Mouse (Mus musculus): ENCODE results near the gene Brd3os. TPM values are rescaled to one million over a fixed set of nuclear protein-coding genes. Genes with fewer than 3 reads are reported as not detected.

The Brd3os gene
- polyA plus RNA-seq, 1 experiment from 2014 or later: 12.9 TPM

DNA sequence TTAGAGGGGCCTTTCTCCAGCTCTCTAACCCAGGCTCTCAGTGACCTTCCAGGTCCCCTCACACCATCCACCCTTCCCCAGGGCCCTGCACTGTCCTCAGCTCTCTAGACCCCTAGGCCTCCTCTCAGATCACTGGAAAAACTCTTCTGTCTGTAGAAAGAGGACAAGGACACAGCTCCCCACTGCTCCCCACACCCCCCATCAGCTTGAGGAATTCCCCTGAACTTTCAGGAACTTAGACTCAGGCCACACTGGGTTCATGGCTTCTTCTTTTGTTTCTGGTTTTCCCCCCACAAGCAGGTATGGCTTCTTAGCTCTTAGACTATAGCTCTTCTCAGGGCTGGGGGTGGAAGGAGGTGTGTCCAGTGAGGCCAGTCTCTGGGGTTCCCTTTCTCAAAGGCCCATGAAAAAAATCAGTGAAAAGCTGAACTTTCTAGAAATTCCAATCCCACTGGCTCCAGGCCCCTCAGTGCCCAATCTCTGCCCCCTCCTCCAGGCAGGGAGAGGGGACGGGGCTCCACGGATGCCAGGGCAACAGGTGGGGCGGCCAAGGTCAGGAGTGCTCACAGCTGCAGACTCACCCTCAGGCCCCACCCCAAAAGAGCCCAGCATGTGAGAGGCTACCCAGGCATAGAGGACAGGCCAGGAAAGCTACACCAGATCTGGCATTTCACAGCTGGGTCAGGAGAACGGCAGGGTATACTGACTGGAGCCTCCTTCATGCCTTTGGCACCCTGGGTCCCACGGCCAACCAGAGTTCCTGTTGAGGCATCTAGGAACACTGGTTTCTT is 36.8 kb upstream of the Brd3os start:
- no peak overlapping the region for H3K4me2 ChIP-seq (ENCODE audit: low read depth, low read length)
- H3K4me1 ChIP-seq (ENCODE audit: control insufficient read depth, insufficient read depth, low read length): peaks cover 4% of the 10 kb centered on the region; the same call in 1 of the 2 replicates
- H3K4me3 ChIP-seq (ENCODE audit: low read depth, low read length): no peak overlapping the region
- H3K9me3 ChIP-seq (replicated peaks; ENCODE audit: control insufficient read depth, low read length): no peaks in the 10 kb centered on the region
- H3K27me3 ChIP-seq (ENCODE audit: control insufficient read depth, insufficient read depth, low read length): no peaks in the 10 kb centered on the region
- H3K27ac ChIP-seq (replicated peaks; ENCODE audit: low read depth, low read length): no peak overlapping the region
- WGBS: 52% methylated on average over 5 of the region's 5 CpGs
- DNase-seq (ENCODE audit: low spot score): no peak
- no peak overlapping the region for H3K9ac ChIP-seq (replicated peaks; ENCODE audit: low read length)
- no peak for ATAC-seq (replicated peaks; ENCODE audit: insufficient number of reproducible peaks, low FRiP score, low TSS enrichment, low read depth)
- no peaks in the 10 kb centered on the region; the same call in 1 of the 2 replicates for H3K36me3 ChIP-seq (replicated peaks; ENCODE audit: control insufficient read depth, insufficient read depth, low read depth, low read length)

- Histone ChIP-seq H3K36me3 (replicated peaks; ENCODE audit: control insufficient read depth, insufficient read depth, low read depth, low read length) (no peaks in the 10 kb centered on the region; the same call in 1 of the 2 replicates), H3K9me3 (replicated peaks; ENCODE audit: control insufficient read depth, low read length) (no peaks in the 10 kb centered on the region), H3K27me3 (ENCODE audit: control insufficient read depth, insufficient read depth, low read length) (no peaks in the 10 kb centered on the region), H3K27ac (replicated peaks; ENCODE audit: low read depth, low read length) (no peak overlapping the region), H3K4me3 (ENCODE audit: low read depth, low read length) (no peak overlapping the region), H3K4me1 (ENCODE audit: control insufficient read depth, insufficient read depth, low read length) (peaks cover 6% of the 10 kb centered on the region; the same call in 1 of the 2 replicates), H3K4me2 (ENCODE audit: low read depth, low read length) (no peak overlapping the region), H3K9ac (replicated peaks; ENCODE audit: low read length) (no peak overlapping the region)
- DNase-seq (ENCODE audit: low spot score) (no peak), ATAC-seq (replicated peaks; ENCODE audit: insufficient number of reproducible peaks, low FRiP score, low TSS enrichment, low read depth) (no peak)
- 85% methylated on average over 5 of the region's 5 CpGs for WGBS
Observed at GRCm38 (mm10) chr2:27406928-27407327, 35.2 kb upstream of the Brd3os start.

DNA sequence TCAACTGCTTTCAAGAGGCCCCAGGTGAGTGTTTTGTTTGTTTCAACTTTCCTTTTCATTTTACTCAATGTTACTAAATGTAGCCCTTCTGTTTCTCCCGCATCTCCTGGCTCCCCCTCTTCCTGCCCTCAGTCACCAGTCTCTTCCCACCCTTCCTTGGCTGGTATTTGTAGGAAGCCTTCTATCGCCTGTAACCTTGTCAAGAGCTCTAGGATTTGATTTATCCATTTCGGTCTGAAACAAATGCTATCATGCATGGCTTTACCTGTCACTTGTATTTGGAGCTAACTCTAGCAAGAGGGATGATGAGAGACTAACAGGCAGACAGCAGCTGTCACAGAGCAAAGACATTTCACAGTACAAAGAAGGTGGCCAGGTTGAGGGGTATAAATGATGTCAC is 33.9 kb upstream of the Brd3os start:
- no peak overlapping the region for H3K9ac ChIP-seq (replicated peaks; ENCODE audit: low read length)
- H3K36me3 ChIP-seq (replicated peaks; ENCODE audit: control insufficient read depth, insufficient read depth, low read depth, low read length): no peaks in the 10 kb centered on the region; the same call in 1 of the 2 replicates
- no peak overlapping the region for H3K4me2 ChIP-seq (ENCODE audit: low read depth, low read length)
- H3K4me3 ChIP-seq (ENCODE audit: low read depth, low read length): no peak overlapping the region
- H3K27me3 ChIP-seq (ENCODE audit: control insufficient read depth, insufficient read depth, low read length): no peaks in the 10 kb centered on the region
- 66% methylated on average over 3 of the region's 3 CpGs for WGBS
- no peak for DNase-seq (ENCODE audit: low spot score)
- H3K9me3 ChIP-seq (replicated peaks; ENCODE audit: control insufficient read depth, low read length): no peaks in the 10 kb centered on the region
- no peak overlapping the region for H3K27ac ChIP-seq (replicated peaks; ENCODE audit: low read depth, low read length)
- no peak for ATAC-seq (replicated peaks; ENCODE audit: insufficient number of reproducible peaks, low FRiP score, low TSS enrichment, low read depth)
- peaks cover 13% of the 10 kb centered on the region for H3K4me1 ChIP-seq (ENCODE audit: control insufficient read depth, insufficient read depth, low read length)

- H3K27me3 ChIP-seq (ENCODE audit: control insufficient read depth, insufficient read depth, low read length): no peaks in the 10 kb centered on the region
- ATAC-seq (replicated peaks; ENCODE audit: insufficient number of reproducible peaks, low FRiP score, low TSS enrichment, low read depth) (no peak), DNase-seq (ENCODE audit: low spot score) (no peak)
- no peaks in the 10 kb centered on the region for H3K9me3 ChIP-seq (replicated peaks; ENCODE audit: control insufficient read depth, low read length)
- no peak overlapping the region for H3K4me3 ChIP-seq (ENCODE audit: low read depth, low read length)
- no peak overlapping the region for H3K4me2 ChIP-seq (ENCODE audit: low read depth, low read length)
- peak overlapping the region; percentile 70; the same call in 1 of the 2 replicates for H3K27ac ChIP-seq (replicated peaks; ENCODE audit: low read depth, low read length)
- no peaks in the 10 kb centered on the region for H3K36me3 ChIP-seq (replicated peaks; ENCODE audit: control insufficient read depth, insufficient read depth, low read depth, low read length)
- peaks cover 11% of the 10 kb centered on the region for H3K4me1 ChIP-seq (ENCODE audit: control insufficient read depth, insufficient read depth, low read length)
- no peak overlapping the region for H3K9ac ChIP-seq (replicated peaks; ENCODE audit: low read length)
- 89% methylated on average over 6 of the region's 6 CpGs for WGBS
Observed at GRCm38 (mm10) chr2:27410518-27411140, 31.5 kb upstream of the Brd3os start.

DNA sequence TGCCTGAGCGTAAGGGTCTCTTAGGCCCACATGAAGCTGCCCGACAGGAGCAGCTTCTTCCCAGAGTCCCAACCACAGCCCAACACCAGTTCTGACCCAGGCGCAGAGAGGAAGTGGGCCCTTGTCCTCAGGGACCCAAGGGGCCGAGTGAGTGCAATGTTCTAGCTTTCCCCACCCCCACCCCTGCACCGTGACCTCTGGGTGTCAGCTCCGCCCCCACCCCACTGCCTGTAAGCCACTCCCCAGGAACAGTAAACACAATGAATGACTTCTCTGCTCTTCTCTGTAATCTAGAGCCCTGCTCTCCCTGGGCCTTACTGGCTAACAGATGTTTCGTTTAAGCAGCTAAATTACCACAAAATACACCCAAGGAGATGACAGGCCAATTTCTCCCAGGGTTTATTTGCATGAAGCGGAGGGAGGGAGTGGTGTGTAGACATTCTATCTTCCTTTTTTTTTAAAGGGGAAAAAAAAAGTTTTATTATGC is 30.4 kb upstream of the Brd3os start:
- ATAC-seq (replicated peaks; ENCODE audit: insufficient number of reproducible peaks, low FRiP score, low TSS enrichment, low read depth) (peak; percentile 50; the same call in 1 of the 2 replicates), DNase-seq (ENCODE audit: low spot score) (peak; percentile 60)
- Histone ChIP-seq H3K4me2 (ENCODE audit: low read depth, low read length) (no peak overlapping the region), H3K9ac (replicated peaks; ENCODE audit: low read length) (peak overlapping the region; percentile 7; the same call in 1 of the 2 replicates), H3K27ac (replicated peaks; ENCODE audit: low read depth, low read length) (peak overlapping the region; percentile 70), H3K4me1 (ENCODE audit: control insufficient read depth, insufficient read depth, low read length) (peaks cover 11% of the 10 kb centered on the region), H3K36me3 (replicated peaks; ENCODE audit: control insufficient read depth, insufficient read depth, low read depth, low read length) (no peaks in the 10 kb centered on the region), H3K4me3 (ENCODE audit: low read depth, low read length) (no peak overlapping the region), H3K9me3 (replicated peaks; ENCODE audit: control insufficient read depth, low read length) (no peaks in the 10 kb centered on the region), H3K27me3 (ENCODE audit: control insufficient read depth, insufficient read depth, low read length) (no peaks in the 10 kb centered on the region)
- WGBS: 9% methylated on average over 8 of the region's 8 CpGs

- Histone ChIP-seq H3K4me2 (ENCODE audit: low read depth, low read length) (no peak overlapping the region), H3K27me3 (ENCODE audit: control insufficient read depth, insufficient read depth, low read length) (no peaks in the 10 kb centered on the region), H3K27ac (replicated peaks; ENCODE audit: low read depth, low read length) (peak overlapping the region; percentile 42), H3K4me1 (ENCODE audit: control insufficient read depth, insufficient read depth, low read length) (peaks cover 11% of the 10 kb centered on the region), H3K4me3 (ENCODE audit: low read depth, low read length) (no peak overlapping the region), H3K9ac (replicated peaks; ENCODE audit: low read length) (no peak overlapping the region; the same call in 1 of the 2 replicates), H3K9me3 (replicated peaks; ENCODE audit: control insufficient read depth, low read length) (no peaks in the 10 kb centered on the region), H3K36me3 (replicated peaks; ENCODE audit: control insufficient read depth, insufficient read depth, low read depth, low read length) (no peaks in the 10 kb centered on the region)
- no peak for DNase-seq (ENCODE audit: low spot score)
- ATAC-seq (replicated peaks; ENCODE audit: insufficient number of reproducible peaks, low FRiP score, low TSS enrichment, low read depth): no peak
- 10% methylated on average over 7 of the region's 7 CpGs for WGBS
Observed at GRCm38 (mm10) chr2:27412245-27412800, 29.8 kb upstream of the Brd3os start.

GRCm38 (mm10) chr2:27413582-27413935 is 28.6 kb upstream of the Brd3os start:
- Histone ChIP-seq H3K9me3 (replicated peaks; ENCODE audit: control insufficient read depth, low read length) (no peaks in the 10 kb centered on the region), H3K9ac (replicated peaks; ENCODE audit: low read length) (no peak overlapping the region), H3K4me2 (ENCODE audit: low read depth, low read length) (no peak overlapping the region), H3K36me3 (replicated peaks; ENCODE audit: control insufficient read depth, insufficient read depth, low read depth, low read length) (no peaks in the 10 kb centered on the region), H3K4me1 (ENCODE audit: control insufficient read depth, insufficient read depth, low read length) (peaks cover 12% of the 10 kb centered on the region), H3K4me3 (ENCODE audit: low read depth, low read length) (no peak overlapping the region), H3K27ac (replicated peaks; ENCODE audit: low read depth, low read length) (0 out of 2 replicates have a peak overlapping the region, but pooled peaks have one; percentile 1), H3K27me3 (ENCODE audit: control insufficient read depth, insufficient read depth, low read length) (no peaks in the 10 kb centered on the region)
- WGBS: 23% methylated on average over 2 of the region's 2 CpGs
- DNase-seq (ENCODE audit: low spot score) (no peak), ATAC-seq (replicated peaks; ENCODE audit: insufficient number of reproducible peaks, low FRiP score, low TSS enrichment, low read depth) (peak; percentile 4; the same call in 1 of the 2 replicates)
